Mouse (Mus musculus): ENCODE measurements at regions not wholly inside any gene's neighbourhood (a gene's known extent, or its start where the extent isn't known, plus 50 kb on each side); places are given as distances from the start of the nearest gene placed in this dataset.

DNA sequence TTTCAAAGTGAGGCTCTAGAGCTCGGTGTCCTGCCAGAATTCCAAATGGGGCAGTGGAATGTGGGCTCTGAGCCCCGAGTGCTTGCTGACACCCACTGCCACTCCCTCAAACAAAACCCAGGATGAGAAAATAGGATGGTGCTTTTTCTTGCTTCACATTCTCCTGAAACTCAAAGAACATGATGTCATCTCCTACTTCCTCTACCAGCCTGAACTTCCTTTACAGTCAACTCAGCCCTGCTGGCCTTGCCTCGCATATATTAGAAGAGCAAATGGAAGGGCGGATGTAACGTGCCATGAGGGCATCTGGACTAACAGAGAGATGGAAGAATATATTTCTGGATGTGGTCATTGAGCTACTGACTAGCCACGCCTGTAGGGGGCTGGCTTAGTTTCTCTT, 309.6 kb downstream of the Rbm26 start:
- Histone ChIP-seq H3K36me3 (ENCODE audit: control insufficient read depth, insufficient read depth) (no peaks in the 10 kb centered on the region), H3K4me1 (replicated peaks; ENCODE audit: control insufficient read depth, insufficient read depth, low read length) (peaks cover 3% of the 10 kb centered on the region; the same call in 1 of the 2 replicates), H3K27ac (ENCODE audit: low read length) (no peak overlapping the region), H3K9me3 (ENCODE audit: control insufficient read depth, low read length) (no peaks in the 10 kb centered on the region), H3K9ac (replicated peaks; ENCODE audit: low read depth, low read length) (no peak overlapping the region), H3K27me3 (replicated peaks; ENCODE audit: control insufficient read depth, insufficient read depth, low read length) (no peaks in the 10 kb centered on the region), H3K4me2 (ENCODE audit: low read length) (no peak overlapping the region), H3K4me3 (replicated peaks; ENCODE audit: low read length) (no peak overlapping the region)
- no peak for ATAC-seq
- WGBS: 72% methylated on average over 6 of the region's 6 CpGs

DNA sequence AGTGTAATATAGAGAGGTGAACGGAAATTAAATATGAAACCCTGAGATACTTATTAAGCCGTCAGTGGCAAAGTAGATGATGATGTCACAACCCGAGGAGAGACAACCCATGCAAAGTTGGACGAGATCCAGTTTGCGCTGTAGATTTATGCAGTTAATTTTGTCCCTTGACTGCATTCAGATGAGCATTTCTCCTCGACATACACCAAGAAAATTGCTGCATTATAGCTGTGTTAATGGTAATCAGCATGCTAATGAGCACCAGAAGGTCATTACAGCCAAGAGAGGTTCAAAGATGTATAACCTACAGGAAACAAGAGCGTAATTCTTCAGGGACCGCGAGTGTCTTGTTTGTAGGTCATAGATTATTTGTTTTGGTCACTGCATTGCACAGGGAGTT, 313.2 kb downstream of the Rbm26 start:
- no peaks in the 10 kb centered on the region for H3K9me3 ChIP-seq (ENCODE audit: control insufficient read depth, low read length)
- ATAC-seq: no peak
- 42% methylated on average over 9 of the region's 9 CpGs for WGBS
- H3K9ac ChIP-seq (replicated peaks; ENCODE audit: low read depth, low read length): no peak overlapping the region
- H3K27ac ChIP-seq (ENCODE audit: low read length): no peak overlapping the region
- no peaks in the 10 kb centered on the region for H3K36me3 ChIP-seq (ENCODE audit: control insufficient read depth, insufficient read depth)
- H3K4me1 ChIP-seq (replicated peaks; ENCODE audit: control insufficient read depth, insufficient read depth, low read length): peaks cover 3% of the 10 kb centered on the region; the same call in 1 of the 2 replicates
- no peak overlapping the region for H3K4me3 ChIP-seq (replicated peaks; ENCODE audit: low read length)
- no peaks in the 10 kb centered on the region for H3K27me3 ChIP-seq (replicated peaks; ENCODE audit: control insufficient read depth, insufficient read depth, low read length)
- no peak overlapping the region for H3K4me2 ChIP-seq (ENCODE audit: low read length)

DNA sequence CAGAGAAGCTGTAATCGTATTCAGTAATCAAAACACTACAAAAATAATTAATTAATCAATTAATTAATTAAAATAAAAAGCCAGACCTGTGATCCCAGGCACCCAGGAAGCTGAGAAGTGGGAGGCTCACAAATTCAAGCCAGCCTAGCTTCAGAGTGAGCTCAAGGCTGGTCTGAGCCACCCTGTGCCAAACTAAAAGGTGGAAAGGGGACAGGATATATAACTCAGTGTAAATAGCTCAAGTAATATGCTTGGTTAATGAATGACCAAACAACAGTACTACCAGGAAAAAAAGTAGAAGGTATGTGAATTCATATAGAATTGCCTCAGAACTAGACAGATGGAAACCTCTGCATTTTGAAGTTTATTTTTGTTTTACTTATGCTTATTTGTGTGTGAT, 321.2 kb downstream of the Rbm26 start:
- Histone ChIP-seq H3K9ac (replicated peaks; ENCODE audit: low read depth, low read length) (no peak overlapping the region), H3K9me3 (ENCODE audit: control insufficient read depth, low read length) (no peaks in the 10 kb centered on the region), H3K4me3 (replicated peaks; ENCODE audit: low read length) (no peak overlapping the region), H3K36me3 (ENCODE audit: control insufficient read depth, insufficient read depth) (no peaks in the 10 kb centered on the region), H3K4me1 (replicated peaks; ENCODE audit: control insufficient read depth, insufficient read depth, low read length) (no peaks in the 10 kb centered on the region), H3K27me3 (replicated peaks; ENCODE audit: control insufficient read depth, insufficient read depth, low read length) (no peaks in the 10 kb centered on the region), H3K4me2 (ENCODE audit: low read length) (no peak overlapping the region), H3K27ac (ENCODE audit: low read length) (no peak overlapping the region)
- no peak for ATAC-seq
- 64% methylated on average over 1 of the region's 1 CpGs for WGBS

DNA sequence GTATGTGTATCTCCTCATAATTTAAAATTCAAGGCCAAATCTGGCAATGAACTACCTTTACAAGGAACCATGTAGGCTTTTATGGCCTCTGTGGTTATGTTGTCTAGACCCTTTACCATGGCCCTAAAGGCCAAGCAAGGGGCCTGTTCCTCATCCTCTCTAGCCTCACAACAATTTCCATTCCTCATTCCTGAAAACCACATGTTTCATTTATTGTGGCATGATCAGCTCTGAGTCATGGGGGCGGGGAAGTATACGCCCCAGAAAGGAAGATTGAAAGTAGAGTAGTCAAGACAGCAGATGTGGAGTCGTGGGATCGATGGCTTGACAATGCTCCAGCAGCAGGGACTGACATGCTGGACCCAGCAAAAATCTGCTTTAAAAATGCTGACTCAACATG, 326.8 kb upstream of the Rnf219 start:
- H3K27me3 ChIP-seq (replicated peaks; ENCODE audit: control insufficient read depth, insufficient read depth, low read length): no peaks in the 10 kb centered on the region
- ATAC-seq: no peak
- H3K27ac ChIP-seq (ENCODE audit: low read length): no peak overlapping the region
- no peak overlapping the region for H3K4me2 ChIP-seq (ENCODE audit: low read length)
- H3K9me3 ChIP-seq (ENCODE audit: control insufficient read depth, low read length): no peaks in the 10 kb centered on the region
- no peaks in the 10 kb centered on the region for H3K36me3 ChIP-seq (ENCODE audit: control insufficient read depth, insufficient read depth)
- H3K9ac ChIP-seq (replicated peaks; ENCODE audit: low read depth, low read length): no peak overlapping the region
- no peaks in the 10 kb centered on the region for H3K4me1 ChIP-seq (replicated peaks; ENCODE audit: control insufficient read depth, insufficient read depth, low read length)
- WGBS: 92% methylated on average over 4 of the region's 4 CpGs
- H3K4me3 ChIP-seq (replicated peaks; ENCODE audit: low read length): no peak overlapping the region

DNA sequence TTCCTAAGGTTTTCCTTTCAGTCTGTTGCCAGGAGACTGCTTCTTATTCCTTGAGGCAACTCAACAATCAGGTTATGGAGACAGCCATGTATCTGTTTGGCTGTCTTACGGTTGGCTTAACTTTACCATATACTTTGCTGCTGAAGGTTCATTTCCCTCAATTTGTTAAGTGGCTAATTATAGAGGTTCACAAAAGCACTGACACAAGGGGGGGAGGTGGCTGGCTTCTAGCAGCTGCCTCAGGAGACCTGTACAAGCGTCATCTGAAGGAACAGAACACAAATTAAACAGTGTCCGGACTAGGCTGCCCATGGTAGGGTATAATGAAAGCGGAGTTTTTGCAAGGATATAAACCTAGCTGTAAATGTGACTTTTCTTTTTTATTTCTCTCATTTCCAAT, 305.0 kb upstream of the Rnf219 start:
- 18% methylated on average over 4 of the region's 4 CpGs for WGBS
- Histone ChIP-seq H3K4me1 (replicated peaks; ENCODE audit: control insufficient read depth, insufficient read depth, low read length) (no peaks in the 10 kb centered on the region), H3K9ac (replicated peaks; ENCODE audit: low read depth, low read length) (no peak overlapping the region), H3K4me3 (replicated peaks; ENCODE audit: low read length) (no peak overlapping the region), H3K27ac (ENCODE audit: low read length) (no peak overlapping the region), H3K36me3 (ENCODE audit: control insufficient read depth, insufficient read depth) (no peaks in the 10 kb centered on the region), H3K4me2 (ENCODE audit: low read length) (no peak overlapping the region), H3K27me3 (replicated peaks; ENCODE audit: control insufficient read depth, insufficient read depth, low read length) (no peaks in the 10 kb centered on the region), H3K9me3 (ENCODE audit: control insufficient read depth, low read length) (no peaks in the 10 kb centered on the region)
- 0 out of 2 replicates have a peak, but pooled peaks have one; percentile 36 for ATAC-seq

DNA sequence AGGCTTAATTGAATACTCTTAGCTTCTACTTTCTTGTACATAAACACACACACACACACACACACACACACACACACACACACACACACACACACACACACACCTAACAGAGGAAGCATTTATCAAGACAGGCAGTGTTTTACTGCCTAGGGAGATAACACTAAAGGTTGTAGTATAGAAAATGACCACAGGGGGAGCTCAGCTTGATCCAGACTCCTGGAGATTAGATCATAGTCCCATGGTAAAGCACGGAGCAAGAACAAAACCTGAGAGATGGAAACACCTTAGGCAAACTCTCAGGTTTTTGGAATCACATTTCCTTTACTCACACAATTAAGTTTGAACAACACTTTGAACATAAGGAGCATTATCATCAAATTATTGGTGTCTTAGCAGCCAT, 302.5 kb upstream of the Rnf219 start:
- no peak for ATAC-seq
- Histone ChIP-seq H3K4me2 (ENCODE audit: low read length) (no peak overlapping the region), H3K27ac (ENCODE audit: low read length) (no peak overlapping the region), H3K36me3 (ENCODE audit: control insufficient read depth, insufficient read depth) (no peaks in the 10 kb centered on the region), H3K4me3 (replicated peaks; ENCODE audit: low read length) (no peak overlapping the region), H3K9me3 (ENCODE audit: control insufficient read depth, low read length) (no peaks in the 10 kb centered on the region), H3K9ac (replicated peaks; ENCODE audit: low read depth, low read length) (no peak overlapping the region), H3K27me3 (replicated peaks; ENCODE audit: control insufficient read depth, insufficient read depth, low read length) (0 out of 2 replicates have a peak, but pooled peaks cover 2% of the 10 kb centered on the region), H3K4me1 (replicated peaks; ENCODE audit: control insufficient read depth, insufficient read depth, low read length) (peaks cover 2% of the 10 kb centered on the region; the same call in 1 of the 2 replicates)
- 35% methylated on average over 1 of the region's 1 CpGs for WGBS

DNA sequence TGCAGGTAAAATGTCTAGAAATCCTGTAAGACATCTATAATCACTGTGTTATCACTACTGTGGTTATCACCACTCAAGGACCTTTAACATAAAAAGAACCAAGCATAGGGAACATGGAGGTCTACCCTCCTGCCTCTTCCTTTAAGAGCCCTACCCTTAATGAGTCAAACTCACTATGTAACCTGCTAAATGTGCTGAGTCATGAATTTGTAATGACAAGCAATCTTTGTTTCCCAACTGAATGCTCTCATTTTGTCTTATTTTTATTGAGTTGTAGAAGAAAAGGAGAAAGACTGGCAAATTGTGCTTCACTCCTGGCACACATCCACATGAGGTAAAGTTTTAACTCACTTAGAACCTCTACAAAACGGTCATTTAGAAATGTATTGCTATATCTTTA, 301.8 kb upstream of the Rnf219 start:
- Histone ChIP-seq H3K27ac (ENCODE audit: low read length) (no peak overlapping the region), H3K9me3 (ENCODE audit: control insufficient read depth, low read length) (no peaks in the 10 kb centered on the region), H3K4me2 (ENCODE audit: low read length) (no peak overlapping the region), H3K4me3 (replicated peaks; ENCODE audit: low read length) (no peak overlapping the region), H3K4me1 (replicated peaks; ENCODE audit: control insufficient read depth, insufficient read depth, low read length) (peaks cover 2% of the 10 kb centered on the region; the same call in 1 of the 2 replicates), H3K9ac (replicated peaks; ENCODE audit: low read depth, low read length) (no peak overlapping the region), H3K27me3 (replicated peaks; ENCODE audit: control insufficient read depth, insufficient read depth, low read length) (0 out of 2 replicates have a peak, but pooled peaks cover 2% of the 10 kb centered on the region), H3K36me3 (ENCODE audit: control insufficient read depth, insufficient read depth) (no peaks in the 10 kb centered on the region)
- no peak for ATAC-seq
- 79% methylated on average over 1 of the region's 1 CpGs for WGBS

DNA sequence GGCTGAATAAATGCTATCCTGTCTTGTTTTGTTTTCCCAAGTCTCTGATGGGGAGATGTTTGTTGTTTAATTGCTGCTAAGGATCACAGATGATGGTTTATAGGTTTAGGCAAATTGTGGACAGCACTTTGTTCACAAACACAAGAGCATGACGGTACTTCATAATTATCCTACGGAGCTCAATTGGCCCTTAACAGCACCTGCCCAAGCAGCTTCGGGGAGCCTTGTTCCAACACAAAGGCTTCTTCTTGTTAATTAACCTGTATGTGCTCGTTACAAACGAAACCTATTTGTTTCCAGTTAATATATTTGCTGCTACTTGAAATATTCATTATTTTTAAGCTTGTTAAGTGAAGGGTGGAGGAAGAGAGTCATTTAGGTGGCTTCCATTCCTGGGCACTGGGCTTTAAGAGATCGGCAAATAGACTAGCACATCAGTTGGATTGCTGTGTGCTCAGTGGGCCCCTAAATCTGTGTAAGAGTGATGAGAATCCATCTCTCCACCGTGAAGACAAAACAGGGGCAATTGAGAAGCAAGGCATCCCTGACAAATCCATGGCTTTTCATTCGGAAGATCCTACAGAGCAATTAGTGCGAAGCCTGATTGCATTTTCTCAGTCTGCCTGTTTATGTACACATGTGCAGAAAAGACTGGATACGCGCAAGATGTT, 299.6 kb upstream of the Rnf219 start:
- no peaks in the 10 kb centered on the region for H3K36me3 ChIP-seq (ENCODE audit: control insufficient read depth, insufficient read depth)
- WGBS: 16% methylated on average over 11 of the region's 11 CpGs
- no peak for ATAC-seq
- no peaks in the 10 kb centered on the region for H3K9me3 ChIP-seq (ENCODE audit: control insufficient read depth, low read length)
- peaks cover 5% of the 10 kb centered on the region; the same call in 1 of the 2 replicates for H3K27me3 ChIP-seq (replicated peaks; ENCODE audit: control insufficient read depth, insufficient read depth, low read length)
- 0 out of 2 replicates have a peak overlapping the region, but pooled peaks have one; percentile 7 for H3K4me2 ChIP-seq (ENCODE audit: low read length)
- peaks cover 2% of the 10 kb centered on the region; the same call in 1 of the 2 replicates for H3K4me1 ChIP-seq (replicated peaks; ENCODE audit: control insufficient read depth, insufficient read depth, low read length)
- no peak overlapping the region for H3K27ac ChIP-seq (ENCODE audit: low read length)
- H3K9ac ChIP-seq (replicated peaks; ENCODE audit: low read depth, low read length): no peak overlapping the region
- no peak overlapping the region for H3K4me3 ChIP-seq (replicated peaks; ENCODE audit: low read length)

DNA sequence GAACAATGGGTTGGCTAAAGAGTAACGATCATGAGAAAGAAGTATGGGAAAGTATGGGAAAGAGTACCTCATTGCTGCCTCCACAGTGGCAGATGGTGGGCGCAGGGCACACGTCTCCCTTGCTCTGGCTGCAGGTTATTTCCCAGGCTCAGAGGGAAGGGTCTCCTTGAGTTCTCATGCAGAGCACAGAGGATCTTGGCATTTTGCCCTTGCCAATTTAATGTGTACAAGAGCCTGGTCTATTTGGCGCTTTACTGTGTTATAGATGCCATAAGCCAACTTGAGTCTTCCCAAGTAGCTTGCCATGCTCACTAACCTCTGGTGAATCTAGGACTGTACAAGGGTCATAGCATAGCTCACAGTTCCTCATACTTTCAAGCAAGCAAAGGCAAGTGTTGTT, 296.7 kb upstream of the Rnf219 start:
- H3K9me3 ChIP-seq (ENCODE audit: control insufficient read depth, low read length): no peaks in the 10 kb centered on the region
- no peak overlapping the region for H3K4me3 ChIP-seq (replicated peaks; ENCODE audit: low read length)
- H3K27me3 ChIP-seq (replicated peaks; ENCODE audit: control insufficient read depth, insufficient read depth, low read length): peaks cover 8% of the 10 kb centered on the region; the same call in 1 of the 2 replicates
- no peak overlapping the region for H3K4me2 ChIP-seq (ENCODE audit: low read length)
- no peaks in the 10 kb centered on the region for H3K36me3 ChIP-seq (ENCODE audit: control insufficient read depth, insufficient read depth)
- no peak overlapping the region for H3K9ac ChIP-seq (replicated peaks; ENCODE audit: low read depth, low read length)
- no peak for ATAC-seq
- 41% methylated on average over 4 of the region's 4 CpGs for WGBS
- H3K4me1 ChIP-seq (replicated peaks; ENCODE audit: control insufficient read depth, insufficient read depth, low read length): peaks cover 2% of the 10 kb centered on the region; the same call in 1 of the 2 replicates
- H3K27ac ChIP-seq (ENCODE audit: low read length): no peak overlapping the region
